Mouse (Mus musculus) megakaryocyte, embryonic 14.5 days (primary cell): ENCODE results near the gene Map4k2.

Source experiments
- FLI1 ChIP-seq: IDR thresholded peaks from 2 replicates; pipeline ENCODE4 v1.6.1; 2012; ENCODE audit warnings: low read length, inconsistent platforms, mixed read lengths
- GATA1 ChIP-seq: IDR thresholded peaks from 3 replicates; pipeline ENCODE4 v1.6.1; 2012; ENCODE audit warnings: mixed read lengths, low read length, inconsistent platforms, borderline replicate concordance

- TF ChIP-seq GATA1 (no peak), FLI1 (no peak)
Observed at GRCm38 (mm10) chr19:6385419-6385818, 44.5 kb downstream of the Map4k2 start.
